Mouse (Mus musculus) brain, embryonic 14.5 days (tissue): ENCODE data around the gene Pafah1b1. TPM values are rescaled to one million over a fixed set of nuclear protein-coding genes. Genes with fewer than 3 reads are reported as not detected.

Source experiments
- DNase-seq: peaks from one replicate; pipeline ENCODE4 v3.0.0-alpha.2; 2011; ENCODE audit warnings: low read depth
- CTCF ChIP-seq: fragments of 200-500 bp; IDR thresholded peaks from 2 replicates; pipeline ENCODE4 v1.5.1; 2012; ENCODE audit warnings: inconsistent platforms, mild to moderate bottlenecking, moderate library complexity, borderline replicate concordance; ENCODE audit not compliant: insufficient read depth, insufficient read length; ENCODE audit errors: extremely low read depth
- POLR2A ChIP-seq: fragments of 200-500 bp; IDR thresholded peaks from 2 replicates; pipeline ENCODE4 v1.6.1; 2012; ENCODE audit warnings: mild to moderate bottlenecking, inconsistent platforms, borderline replicate concordance; ENCODE audit not compliant: poor library complexity, insufficient read depth, insufficient read length, severe bottlenecking; ENCODE audit errors: extremely low read depth
- polyA plus RNA-seq: library from polyadenylated mRNA; depleted of rRNA; stranded (reverse); fragments of >200 nt; gene quantifications from 2 replicates; pipeline ENCODE4 v1.2.3, GENCODE M21; 2012; rRNA removed

The Pafah1b1 gene
- polyA plus RNA-seq, 1 experiment: 130 TPM

- peak; percentile 83 for DNase-seq
- peak; percentile 89 for TF ChIP-seq CTCF
- no peak for TF ChIP-seq POLR2A
Observed at GRCm38 (mm10) chr11:74634490-74635275, 89.8 kb downstream of the Pafah1b1 start.

- TF ChIP-seq CTCF (no peak), POLR2A (no peak)
- DNase-seq: no peak
Observed at GRCm38 (mm10) chr11:74631880-74632789, 92.3 kb downstream of the Pafah1b1 start.

GRCm38 (mm10) chr11:74627481-74627880 is 97.0 kb downstream of the Pafah1b1 start:
- TF ChIP-seq CTCF: no peak
- no peak for TF ChIP-seq POLR2A
- DNase-seq: no peak

- TF ChIP-seq CTCF (no peak), POLR2A (no peak)
- no peak for DNase-seq
Observed at GRCm38 (mm10) chr11:74625333-74625732, 99.1 kb downstream of the Pafah1b1 start.

Other genes starting within 250 kb of the Pafah1b1 start
- 16.5 and 21.4 TPM in 2 replicates for gene Rap1gap2, start 113.8 kb downstream of the Pafah1b1 start, polyA plus RNA-seq
- gene Ccdc92b, start 105.1 kb downstream of the Pafah1b1 start, polyA plus RNA-seq: 6.6 and 7.5 TPM in 2 replicates
- 27.1 and 34.1 TPM in 2 replicates for gene Cluh, start 75.2 kb downstream of the Pafah1b1 start, polyA plus RNA-seq
- 13.5 and 18.5 TPM in 2 replicates for gene Mettl16, start 46.2 kb upstream of the Pafah1b1 start, polyA plus RNA-seq
- 21.5 and 33.4 TPM in 2 replicates for gene Mnt, start 106.2 kb upstream of the Pafah1b1 start, polyA plus RNA-seq
- 52.4 and 63.2 TPM in 2 replicates for gene Sgsm2, start 172.4 kb upstream of the Pafah1b1 start, polyA plus RNA-seq
- 20.5 and 25.0 TPM in 2 replicates for gene Tsr1, start 173.4 kb upstream of the Pafah1b1 start, polyA plus RNA-seq
- 35.0 and 39.3 TPM in 2 replicates for gene Smg6, start 201.2 kb upstream of the Pafah1b1 start, polyA plus RNA-seq
- 23.3 and 33.0 TPM in 2 replicates for gene Srr, start 201.3 kb upstream of the Pafah1b1 start, polyA plus RNA-seq